19 mouse cellular contexts compared by ENCODE assay signal in genomic region chr16:35508581-35508980, GRCm38 (mm10). TPM values are rescaled to one million over a fixed set of nuclear protein-coding genes. Genes with fewer than 3 reads are reported as not detected.
"Had no signal": no experiment of that assay in that cellular context is flagged by ENCODE, and none has a peak within 500 bp of the region (broad histone marks: within the 10 kb centered on the region; RNA-seq: fewer than 3 reads in every experiment).

No protein-coding gene starts in this region.

- H3K36me3 ChIP-seq: limb, embryonic 13.5 days; midbrain, embryonic 10.5 days; neural tube, embryonic 12.5 days had no signal

- H3K4me1 ChIP-seq: neural tube, embryonic 12.5 days had no signal

- ATAC-seq: lung, postnatal 0 days had no signal

- H3K27me3 ChIP-seq: limb, embryonic 13.5 days; neural tube, embryonic 12.5 days had no signal

- H3K9me3 ChIP-seq: limb, embryonic 13.5 days; midbrain, embryonic 10.5 days; neural tube, embryonic 12.5 days had no signal

- H3K27ac ChIP-seq: kidney, postnatal 0 days; limb, embryonic 13.5 days; liver, embryonic 14.5 days; midbrain, embryonic 10.5 days; neural tube, embryonic 12.5 days; stomach, postnatal 0 days had no signal

- H3K9ac ChIP-seq: limb, embryonic 13.5 days; liver, embryonic 14.5 days; neural tube, embryonic 12.5 days had no signal

- H3K4me3 ChIP-seq: limb, embryonic 13.5 days; midbrain, embryonic 10.5 days; neural tube, embryonic 12.5 days had no signal

- DNase-seq: kidney, adult 9 months; kidney, postnatal 36 days; left cerebral cortex, postnatal 4 days; lung, adult 18-20 months; lung, postnatal 4 days; midbrain, embryonic 14.5 days; right cerebral cortex, adult 18-20 months; right cerebral cortex, postnatal 25 days; thymus, adult 18-20 months; thymus, postnatal 14 days had no signal

- H3K4me2 ChIP-seq: limb, embryonic 13.5 days; neural tube, embryonic 12.5 days had no signal

RNA-seq across cellular contexts. Expression of gene Pdia5, which starts 17.9 kb away (rescaled TPM):
- total RNA-seq: neutrophil, adult 5-6 weeks had no signal

RNA-seq across cellular contexts. Expression of gene Sema5b, which starts 32.4 kb away (rescaled TPM):
- total RNA-seq: megakaryocyte, adult 5-6 weeks; neutrophil, adult 5-6 weeks had no signal
